Mouse (Mus musculus) E14TG2a.4 (cell line): ENCODE results near the gene Aire.

Experiments used
- H3K27me3 ChIP-seq: 2 replicates; pipeline ENCODE4 v1.6.1; 2014; ENCODE audit warnings: low read length, control low read depth; ENCODE audit not compliant: insufficient read depth
- H3K36me3 ChIP-seq: 2 replicates; pipeline ENCODE4 v1.6.1; 2014; ENCODE audit warnings: low read length, control low read depth; ENCODE audit not compliant: insufficient read depth
- H3K4me1 ChIP-seq: replicated peaks from 2 replicates; pipeline ENCODE4 v1.6.1; 2014; ENCODE audit warnings: low read depth, low read length, control low read depth
- H3K4me3 ChIP-seq: replicated peaks from 2 replicates; pipeline ENCODE4 v1.5.1; 2014; ENCODE audit warnings: mild to moderate bottlenecking, low read length
- H3K9me3 ChIP-seq: 2 replicates; pipeline ENCODE4 v1.6.1; 2014; ENCODE audit warnings: low read length, control low read depth
- CTCF ChIP-seq: conservative IDR thresholded peaks from 2 replicates; pipeline ENCODE4 v1.5.1; 2014; ENCODE audit warnings: low read length
- NANOG ChIP-seq: IDR thresholded peaks from 2 replicates; pipeline ENCODE4 v1.6.1; 2014; ENCODE audit warnings: borderline replicate concordance, low read length, mixed read lengths
- POU5F1 ChIP-seq: IDR thresholded peaks from 2 replicates; pipeline ENCODE4 v1.6.1; 2014; ENCODE audit warnings: low read length, borderline replicate concordance

Gene Aire

GRCm38 (mm10) chr10:78084073-78084472 lies 40.7 kb upstream of the Aire start:
- TF ChIP-seq POU5F1: no peak
- no peak for TF ChIP-seq NANOG
- no peak for TF ChIP-seq CTCF
- Histone ChIP-seq H3K36me3 (peaks cover 16% of the 10 kb centered on the region), H3K4me3 (no peak overlapping the region), H3K27me3 (peaks cover 12% of the 10 kb centered on the region; the same call in 1 of the 2 replicates), H3K4me1 (peaks cover 17% of the 10 kb centered on the region), H3K9me3 (no peaks in the 10 kb centered on the region)

GRCm38 (mm10) chr10:78079955-78080591 lies 36.7 kb upstream of the Aire start:
- no peaks in the 10 kb centered on the region for H3K9me3 ChIP-seq
- TF ChIP-seq POU5F1 (no peak), NANOG (no peak), CTCF (no peak)
- peaks cover 56% of the 10 kb centered on the region for H3K36me3 ChIP-seq
- peaks cover 37% of the 10 kb centered on the region for H3K4me1 ChIP-seq
- H3K4me3 ChIP-seq: no peak overlapping the region
- H3K27me3 ChIP-seq: no peaks in the 10 kb centered on the region

GRCm38 (mm10) chr10:78078276-78078675 lies 34.9 kb upstream of the Aire start:
- Histone ChIP-seq H3K36me3 (peaks cover 74% of the 10 kb centered on the region), H3K27me3 (no peaks in the 10 kb centered on the region)

GRCm38 (mm10) chr10:78077862-78078261 lies 34.5 kb upstream of the Aire start:
- Histone ChIP-seq H3K4me3 (no peak overlapping the region), H3K27me3 (no peaks in the 10 kb centered on the region), H3K9me3 (no peaks in the 10 kb centered on the region), H3K36me3 (peaks cover 78% of the 10 kb centered on the region), H3K4me1 (peaks cover 47% of the 10 kb centered on the region)
- TF ChIP-seq CTCF (no peak), NANOG (no peak), POU5F1 (no peak)

More at GRCm38 (mm10) chr10:78078276-78078675, 34.9 kb upstream of the Aire start:
- no peak for TF ChIP-seq POU5F1
- TF ChIP-seq CTCF: no peak
- TF ChIP-seq NANOG: no peak
- peaks cover 47% of the 10 kb centered on the region for H3K4me1 ChIP-seq
- no peak overlapping the region for H3K4me3 ChIP-seq
- no peaks in the 10 kb centered on the region for H3K9me3 ChIP-seq

GRCm38 (mm10) chr10:78074977-78075376 lies 31.6 kb upstream of the Aire start:
- Histone ChIP-seq H3K4me1 (peaks cover 43% of the 10 kb centered on the region), H3K9me3 (no peaks in the 10 kb centered on the region), H3K4me3 (no peak overlapping the region), H3K27me3 (peaks cover 2% of the 10 kb centered on the region), H3K36me3 (peaks cover 100% of the 10 kb centered on the region)
- TF ChIP-seq NANOG (no peak), POU5F1 (no peak), CTCF (no peak)

- peaks cover 95% of the 10 kb centered on the region for H3K36me3 ChIP-seq
- H3K4me1 ChIP-seq: peaks cover 43% of the 10 kb centered on the region
- no peak overlapping the region for H3K4me3 ChIP-seq
- H3K27me3 ChIP-seq: peaks cover 6% of the 10 kb centered on the region
- TF ChIP-seq NANOG (no peak), POU5F1 (no peak), CTCF (no peak)
- no peaks in the 10 kb centered on the region for H3K9me3 ChIP-seq
These were observed 30.7 kb upstream of the Aire start for GRCm38 (mm10) chr10:78074151-78074550.

- Histone ChIP-seq H3K4me3 (peak within 1 kb of the TSS; percentile 88), H3K4me1 (peaks cover 39% of the 10 kb centered on the region), H3K9me3 (no peaks in the 10 kb centered on the region), H3K36me3 (peaks cover 70% of the 10 kb centered on the region), H3K27me3 (peaks cover 6% of the 10 kb centered on the region)
- TF ChIP-seq CTCF (no peak), NANOG (no peak), POU5F1 (no peak)
These were observed 25.9 kb upstream of the Aire start, which contains the start of gene Icosl for GRCm38 (mm10) chr10:78069101-78070011. Gene Icosl, plus strand, starts transcription at chr10:78069302.

- Histone ChIP-seq H3K36me3 (peaks cover 69% of the 10 kb centered on the region), H3K27me3 (peaks cover 6% of the 10 kb centered on the region), H3K4me3 (peak overlapping the region; percentile 88), H3K4me1 (peaks cover 37% of the 10 kb centered on the region), H3K9me3 (no peaks in the 10 kb centered on the region)
- TF ChIP-seq NANOG (no peak), POU5F1 (no peak), CTCF (no peak)
These were observed 25.1 kb upstream of the Aire start for GRCm38 (mm10) chr10:78068541-78068940.
